Mouse (Mus musculus) adrenal gland, adult 2 months (tissue): ENCODE measurements around the gene Dnhd1. TPM values are rescaled to one million over a fixed set of nuclear protein-coding genes. Genes with fewer than 3 reads are reported as not detected.

Experiments used
- polyA plus RNA-seq: library from polyadenylated mRNA; depleted of rRNA; stranded (reverse); fragments of >200 nt; gene quantifications from 2 replicates; pipeline ENCODE4 v1.2.3, GENCODE M21; 2012; rRNA removed
- total RNA-seq, 2 experiments: library from RNA; stranded (reverse); gene quantifications; 2 replicates each; pipeline ENCODE4 v1.2.3; 2021

The Dnhd1 gene
- total and polyA plus RNA-seq, 3 experiments, result 1.3 to 2.7 (median 2.3) TPM

Other genes starting within 250 kb of the Dnhd1 start
- gene Cnga4, start 246.3 kb upstream of the Dnhd1 start, total RNA-seq, result not detected
- gene Cnga4, start 246.3 kb upstream of the Dnhd1 start, polyA plus RNA-seq, result 0.13 and 0.26 TPM in 2 replicates
- gene Cckbr, start 225.1 kb upstream of the Dnhd1 start, total RNA-seq, result not detected
- 0.04 and 0.10 TPM in 2 replicates for gene Cckbr, start 225.1 kb upstream of the Dnhd1 start, polyA plus RNA-seq
- gene Cavin3, start 168.5 kb upstream of the Dnhd1 start, total RNA-seq, result 10 to 100 TPM; 71.0 to 90.9 TPM
- gene Cavin3, start 168.5 kb upstream of the Dnhd1 start, polyA plus RNA-seq, result 158 and 163 TPM in 2 replicates
- 10 to 100 TPM; 56.2 to 68.5 TPM for gene Smpd1, start 96.5 kb upstream of the Dnhd1 start, total RNA-seq
- gene Smpd1, start 96.5 kb upstream of the Dnhd1 start, polyA plus RNA-seq, result 74.0 and 75.4 TPM in 2 replicates
- gene Apbb1, start 69.2 kb upstream of the Dnhd1 start, total RNA-seq, result 10 to 100 TPM; 12.0 to 22.4 TPM
- gene Apbb1, start 69.2 kb upstream of the Dnhd1 start, polyA plus RNA-seq, result 49.1 and 61.8 TPM in 2 replicates
- gene Hpx, start 50.7 kb upstream of the Dnhd1 start, total RNA-seq, result 1 to 10 TPM in 1 of 2 experiments, under 1 TPM in 1; 0.52 to 7.0 TPM
- 0.25 and 2.0 TPM in 2 replicates for gene Hpx, start 50.7 kb upstream of the Dnhd1 start, polyA plus RNA-seq
- 10 to 100 TPM; 24.2 to 33.8 TPM for gene Trim3, start 17.3 kb upstream of the Dnhd1 start, total RNA-seq
- 34.6 and 36.2 TPM in 2 replicates for gene Trim3, start 17.3 kb upstream of the Dnhd1 start, polyA plus RNA-seq
- gene Timm10b, start 10.8 kb upstream of the Dnhd1 start, total RNA-seq, result 100 to 1,000 TPM; 110 to 128 TPM
- 120 and 145 TPM in 2 replicates for gene Timm10b, start 10.8 kb upstream of the Dnhd1 start, polyA plus RNA-seq
- gene Arfip2, start 10.4 kb upstream of the Dnhd1 start, total RNA-seq, result 10 to 100 TPM; 55.5 to 65.4 TPM
- 68.3 and 76.9 TPM in 2 replicates for gene Arfip2, start 10.4 kb upstream of the Dnhd1 start, polyA plus RNA-seq
- gene Gm45799, start 10.3 kb upstream of the Dnhd1 start, total RNA-seq, result 1 to 10 TPM; 7.4 to 8.9 TPM
- gene Gm45799, start 10.3 kb upstream of the Dnhd1 start, polyA plus RNA-seq, result 562 and 695 TPM in 2 replicates
- gene Ilk, start 85.8 kb downstream of the Dnhd1 start, total RNA-seq, result 100 to 1,000 TPM; 139 to 166 TPM
- gene Ilk, start 85.8 kb downstream of the Dnhd1 start, polyA plus RNA-seq, result 82.1 and 87.8 TPM in 2 replicates
- gene Rrp8, start 86.6 kb downstream of the Dnhd1 start, total RNA-seq, result 10 to 100 TPM; 14.8 to 17.6 TPM
- gene Rrp8, start 86.6 kb downstream of the Dnhd1 start, polyA plus RNA-seq, result 7.9 and 9.2 TPM in 2 replicates
- gene Taf10, start 93.5 kb downstream of the Dnhd1 start, total RNA-seq, result 100 to 1,000 TPM; 231 to 239 TPM
- gene Taf10, start 93.5 kb downstream of the Dnhd1 start, polyA plus RNA-seq, result 639 and 733 TPM in 2 replicates
- 100 to 1,000 TPM; 113 to 129 TPM for gene Tpp1, start 101.4 kb downstream of the Dnhd1 start, total RNA-seq
- 200 and 305 TPM in 2 replicates for gene Tpp1, start 101.4 kb downstream of the Dnhd1 start, polyA plus RNA-seq
- gene Dchs1, start 136.8 kb downstream of the Dnhd1 start, total RNA-seq, result 1 to 10 TPM; 4.4 to 8.2 TPM
- 8.2 and 9.5 TPM in 2 replicates for gene Dchs1, start 136.8 kb downstream of the Dnhd1 start, polyA plus RNA-seq
- 100 to 1,000 TPM; 176 to 221 TPM for gene Mrpl17, start 160.3 kb downstream of the Dnhd1 start, total RNA-seq
- 252 and 278 TPM in 2 replicates for gene Mrpl17, start 160.3 kb downstream of the Dnhd1 start, polyA plus RNA-seq